Mouse (Mus musculus): Measurements from ENCODE around the gene Scgb1b30. TPM values are rescaled to one million over a fixed set of nuclear protein-coding genes. Genes with fewer than 3 reads are reported as not detected.

Gene Scgb1b30
- total RNA-seq, 2 experiments from 2014 or later, result not detected

Other genes starting within 250 kb of the Scgb1b30 start
- gene Scgb2b26, start 150.4 kb upstream of the Scgb1b30 start, total RNA-seq (2021), result not detected
- gene Scgb2b27, start 81.5 kb upstream of the Scgb1b30 start, total RNA-seq (2021), result not detected
- gene Scgb1b27, start 73.9 kb upstream of the Scgb1b30 start, total RNA-seq (2021), result not detected
- gene Wtip, start 37.8 kb downstream of the Scgb1b30 start, total RNA-seq (2021), result 10 to 100 TPM; 24.0 to 29.0 TPM
- 10 to 100 TPM; 66.8 to 78.1 TPM for gene Uba2, start 74.2 kb downstream of the Scgb1b30 start, total RNA-seq (2021)
- gene Pdcd2l, start 101.2 kb downstream of the Scgb1b30 start, total RNA-seq (2021), result 10 to 100 TPM; 22.6 to 23.8 TPM
- gene Gpi1, start 134.9 kb downstream of the Scgb1b30 start, total RNA-seq (2021), result 100 to 1,000 TPM; 799 to 899 TPM
- not detected for gene Gm6096, start 155.6 kb downstream of the Scgb1b30 start, total RNA-seq (2021)
- 10 to 100 TPM; 67.0 to 74.9 TPM for gene 4931406P16Rik, start 218.1 kb downstream of the Scgb1b30 start, total RNA-seq (2021)